Mouse (Mus musculus): ENCODE measurements around the gene Helt. TPM values are rescaled to one million over a fixed set of nuclear protein-coding genes. Genes with fewer than 3 reads are reported as not detected.
"Not testable (repeated sequence)": the region's sequence is repeated elsewhere in the genome, so short reads cannot be mapped to it uniquely, and the experiment has no call there.

The Helt gene
- polyA plus RNA-seq, 1 experiment from 2014 or later = not detected

GRCm38 (mm10) chr8:46266801-46267200 is 27.7 kb downstream of the Helt start:
- ATAC-seq (ENCODE audit: insufficient number of reproducible peaks, insufficient read depth, low FRiP score, low TSS enrichment, low read depth) = no peak
- Histone ChIP-seq H3K27me3 (no peaks in the 10 kb centered on the region), H3K27ac (no peak overlapping the region), H3K9ac (replicated peaks) (no peak overlapping the region), H3K4me2 (no peak overlapping the region), H3K9me3 (no peaks in the 10 kb centered on the region), H3K4me3 (replicated peaks) (no peak overlapping the region), H3K36me3 (no peaks in the 10 kb centered on the region), H3K4me1 (replicated peaks) (no peaks in the 10 kb centered on the region)
- WGBS = 70% methylated on average over 4 of the region's 4 CpGs

GRCm38 (mm10) chr8:46264206-46264605 is 30.3 kb downstream of the Helt start:
- not testable (repeated sequence) for H3K4me2 ChIP-seq; H3K4me3 ChIP-seq (replicated peaks); H3K36me3 ChIP-seq; H3K4me1 ChIP-seq (replicated peaks); H3K27me3 ChIP-seq; H3K27ac ChIP-seq; H3K9me3 ChIP-seq; ATAC-seq (ENCODE audit: insufficient number of reproducible peaks, insufficient read depth, low FRiP score, low TSS enrichment, low read depth); H3K9ac ChIP-seq (replicated peaks)
- 89% methylated on average over 4 of the region's 4 CpGs for WGBS

- Histone ChIP-seq H3K9ac (replicated peaks) (no peak overlapping the region), H3K4me1 (replicated peaks) (no peaks in the 10 kb centered on the region), H3K36me3 (no peaks in the 10 kb centered on the region), H3K4me3 (replicated peaks) (no peak overlapping the region), H3K27me3 (no peaks in the 10 kb centered on the region; the same call in 1 of the 2 replicates), H3K27ac (no peak overlapping the region), H3K9me3 (no peaks in the 10 kb centered on the region), H3K4me2 (no peak overlapping the region)
- WGBS = 57% methylated on average over 19 of the region's 19 CpGs
- no peak for ATAC-seq (ENCODE audit: insufficient number of reproducible peaks, insufficient read depth, low FRiP score, low TSS enrichment, low read depth)
Observed at GRCm38 (mm10) chr8:46257921-46258682, 36.4 kb downstream of the Helt start.

- Histone ChIP-seq H3K36me3 (no peaks in the 10 kb centered on the region), H3K4me3 (replicated peaks) (no peak overlapping the region), H3K27me3 (no peaks in the 10 kb centered on the region), H3K27ac (no peak overlapping the region), H3K4me2 (0 out of 2 replicates have a peak overlapping the region, but pooled peaks have one; percentile 4), H3K9ac (replicated peaks) (no peak overlapping the region), H3K9me3 (no peaks in the 10 kb centered on the region), H3K4me1 (replicated peaks) (peaks cover 12% of the 10 kb centered on the region)
- WGBS = 61% methylated on average over 13 of the region's 13 CpGs
- ATAC-seq (ENCODE audit: insufficient number of reproducible peaks, insufficient read depth, low FRiP score, low TSS enrichment, low read depth) = no peak
Observed at GRCm38 (mm10) chr8:46252456-46252855, 42.0 kb downstream of the Helt start.

GRCm38 (mm10) chr8:46251561-46251960 is 42.9 kb downstream of the Helt start:
- ATAC-seq (ENCODE audit: insufficient number of reproducible peaks, insufficient read depth, low FRiP score, low TSS enrichment, low read depth) = no peak
- no peaks in the 10 kb centered on the region for H3K27me3 ChIP-seq
- H3K9me3 ChIP-seq = no peaks in the 10 kb centered on the region
- H3K4me1 ChIP-seq (replicated peaks) = peaks cover 12% of the 10 kb centered on the region
- H3K4me3 ChIP-seq (replicated peaks) = no peak overlapping the region
- H3K4me2 ChIP-seq = peak overlapping the region; percentile 26
- H3K9ac ChIP-seq (replicated peaks) = no peak overlapping the region
- no peak overlapping the region; the same call in 1 of the 2 replicates for H3K27ac ChIP-seq
- 46% methylated on average over 10 of the region's 10 CpGs for WGBS
- no peaks in the 10 kb centered on the region for H3K36me3 ChIP-seq

DNA sequence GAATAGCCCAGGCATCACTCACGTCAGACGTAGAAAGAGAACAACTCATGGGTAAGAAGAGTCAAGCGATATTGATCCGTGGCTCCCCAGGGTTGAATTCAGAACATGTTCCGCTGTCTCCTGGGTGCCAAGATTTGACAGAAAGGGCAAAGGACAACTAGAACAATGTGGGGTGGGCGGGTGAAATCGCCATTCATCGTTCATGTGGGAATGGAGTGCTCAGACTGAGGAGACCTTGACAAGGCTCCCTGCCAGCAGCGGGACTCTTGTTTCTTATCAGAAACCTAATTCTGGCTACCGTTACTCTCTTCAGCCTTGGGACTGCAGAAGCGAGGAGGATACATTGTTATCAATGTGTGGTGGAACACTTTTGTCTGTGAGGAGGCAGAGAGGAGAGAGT is 48.1 kb downstream of the Helt start:
- H3K4me2 ChIP-seq = no peak overlapping the region
- no peak overlapping the region for H3K27ac ChIP-seq
- no peak overlapping the region for H3K4me3 ChIP-seq (replicated peaks)
- H3K9ac ChIP-seq (replicated peaks) = no peak overlapping the region
- H3K36me3 ChIP-seq = no peaks in the 10 kb centered on the region
- ATAC-seq (ENCODE audit: insufficient number of reproducible peaks, insufficient read depth, low FRiP score, low TSS enrichment, low read depth) = no peak
- no peaks in the 10 kb centered on the region for H3K9me3 ChIP-seq
- peaks cover 4% of the 10 kb centered on the region; the same call in 1 of the 2 replicates for H3K4me1 ChIP-seq (replicated peaks)
- WGBS = 84% methylated on average over 11 of the region's 11 CpGs
- H3K27me3 ChIP-seq = no peaks in the 10 kb centered on the region

DNA sequence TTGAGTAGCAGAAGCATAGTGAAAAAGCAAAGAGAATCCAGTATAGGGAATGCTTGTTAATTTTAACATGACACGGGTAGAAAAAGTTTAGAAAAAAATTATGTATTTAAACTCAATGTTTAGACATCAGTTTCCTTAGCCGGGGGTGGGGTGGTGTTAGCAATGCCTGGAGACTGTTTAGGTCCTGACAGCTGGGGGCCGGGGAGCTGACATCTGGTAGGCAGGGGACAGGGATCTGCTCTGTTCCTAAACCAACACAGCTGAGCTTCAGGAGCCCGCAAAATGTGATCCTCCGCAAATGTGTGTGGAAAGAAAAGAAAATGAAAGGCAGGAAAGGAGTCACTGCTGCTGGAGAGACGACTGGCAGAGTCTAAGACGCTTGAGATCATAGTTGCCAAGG is 51.5 kb downstream of the Helt start:
- 26% methylated on average over 7 of the region's 7 CpGs for WGBS
- Histone ChIP-seq H3K4me3 (replicated peaks) (no peak overlapping the region), H3K27me3 (peaks cover 3% of the 10 kb centered on the region; the same call in 1 of the 2 replicates), H3K36me3 (no peaks in the 10 kb centered on the region), H3K4me1 (replicated peaks) (peaks cover 4% of the 10 kb centered on the region; the same call in 1 of the 2 replicates), H3K27ac (no peak overlapping the region), H3K9ac (replicated peaks) (no peak overlapping the region), H3K9me3 (no peaks in the 10 kb centered on the region), H3K4me2 (no peak overlapping the region)
- ATAC-seq (ENCODE audit: insufficient number of reproducible peaks, insufficient read depth, low FRiP score, low TSS enrichment, low read depth) = no peak

Other genes starting within 250 kb of the Helt start
- 26.5 and 29.6 TPM in 2 replicates for gene Cfap97, start 142.9 kb downstream of the Helt start, polyA plus RNA-seq (2016; fragmentation: Nextera tagmentation; extraction: Ambion mirVana)
- 4.9 and 6.6 TPM in 2 replicates for gene Snx25, start 142.5 kb downstream of the Helt start, polyA plus RNA-seq (2016; fragmentation: Nextera tagmentation; extraction: Ambion mirVana)
- 484 and 487 TPM in 2 replicates for gene Slc25a4, start 83.4 kb downstream of the Helt start, polyA plus RNA-seq (2016; fragmentation: Nextera tagmentation; extraction: Ambion mirVana)
- 8.4 and 8.9 TPM in 2 replicates for gene Acsl1, start 176.4 kb upstream of the Helt start, polyA plus RNA-seq (2016; fragmentation: Nextera tagmentation; extraction: Ambion mirVana)